Mouse (Mus musculus) ES-Bruce4 (cell line): ENCODE data around the gene Arid1b.

Source experiments
- CTCF ChIP-seq: IDR thresholded peaks from one replicate; pipeline ENCODE4 v1.8.1; 2011; ENCODE audit warnings: low read depth, low read length
- EP300 ChIP-seq: IDR thresholded peaks from 2 replicates; pipeline ENCODE4 v1.6.1; 2011; ENCODE audit warnings: low read depth, low read length; ENCODE audit not compliant: insufficient read depth

DNA sequence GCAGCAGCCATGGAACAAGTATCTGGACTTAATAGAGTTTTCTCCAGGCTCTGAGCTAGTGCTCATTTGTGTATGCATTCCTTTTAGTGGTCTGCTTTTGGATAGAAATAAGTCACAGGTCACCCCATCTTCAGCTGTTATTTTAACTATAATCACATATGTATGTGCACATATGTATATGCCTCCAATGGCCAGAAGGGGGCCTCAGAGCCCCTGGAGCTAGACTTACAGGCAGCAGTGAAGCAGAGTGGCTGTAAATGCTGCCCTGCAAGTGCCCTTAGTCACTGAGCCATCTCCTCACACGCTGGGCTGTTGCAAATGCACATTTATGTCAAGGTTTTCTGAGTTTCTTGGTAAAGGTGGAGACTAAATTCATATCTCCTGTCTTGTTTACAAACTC is 337.3 kb downstream of the Arid1b start:
- peak; percentile 45 for TF ChIP-seq CTCF
- no peak for TF ChIP-seq EP300
